Mouse (Mus musculus) liver, embryonic 11.5 days (tissue): Measurements from ENCODE around the gene Lgi4. TPM values are rescaled to one million over a fixed set of nuclear protein-coding genes. Genes with fewer than 3 reads are reported as not detected.

Source experiments
- ATAC-seq: fragments of 200-750 bp; cut with Nextera tagmentation; replicated peaks from 2 replicates; pipeline ENCODE4 v1.8.0; 2017; ENCODE audit warnings: moderate number of reproducible peaks, mild to moderate bottlenecking, moderate TSS enrichment, moderate library complexity; ENCODE audit not compliant: low FRiP score
- DNase-seq: peaks from one replicate; pipeline ENCODE4 v3.0.0-alpha.2; 2017; ENCODE audit warnings: low spot score
- H3K27ac ChIP-seq: fragments of 300-500 bp; sonication (generic); 2 replicates; pipeline ENCODE4 v1.5.1; 2014; ENCODE audit warnings: mild to moderate bottlenecking, low read depth, low read length, control low read depth
- H3K27me3 ChIP-seq: fragments of 300-500 bp; sonication (generic); replicated peaks from 2 replicates; pipeline ENCODE4 v1.6.1; 2014; ENCODE audit warnings: low read length, mixed read lengths; ENCODE audit not compliant: control insufficient read depth, insufficient read depth
- H3K36me3 ChIP-seq: fragments of 300-500 bp; sonication (generic); 2 replicates; pipeline ENCODE4 v1.6.1; 2014; ENCODE audit warnings: mild to moderate bottlenecking, low read length, moderate library complexity, mixed read lengths; ENCODE audit not compliant: control insufficient read depth, insufficient read depth
- H3K4me1 ChIP-seq: fragments of 300-500 bp; sonication (generic); replicated peaks from 2 replicates; pipeline ENCODE4 v1.6.1; 2014; ENCODE audit warnings: low read length, mixed read lengths; ENCODE audit not compliant: control insufficient read depth, insufficient read depth
- H3K4me2 ChIP-seq: fragments of 300-500 bp; sonication (generic); 2 replicates; pipeline ENCODE4 v1.6.1; 2014; ENCODE audit warnings: mild to moderate bottlenecking, control low read depth, moderate library complexity
- H3K4me3 ChIP-seq: fragments of 300-500 bp; sonication (generic); 2 replicates; pipeline ENCODE4 v1.5.1; 2014; ENCODE audit warnings: low read depth, low read length, control low read depth
- H3K9ac ChIP-seq: fragments of 300-500 bp; sonication (generic); 2 replicates; pipeline ENCODE4 v1.6.1; 2014; ENCODE audit warnings: low read depth, low read length, control low read depth
- H3K9me3 ChIP-seq: fragments of 300-500 bp; sonication (generic); 2 replicates; pipeline ENCODE4 v1.6.1; 2016; ENCODE audit warnings: low read length, inconsistent platforms, mixed read lengths; ENCODE audit not compliant: control insufficient read depth
- WGBS: fragments of 180-500 bp; shearing (Covaris S2); extraction: QIAGEN DNeasy Blood & Tissue Kit; methylation state at CpG from one replicate; pipeline ENCODE4 v1.1.7; 2014; 5-methylcytosine and 5-hydroxymethylcytosine counted together
- microRNA-seq: library from miRNA; unstranded; fragments of <30 nt; microRNA quantifications from one replicate; pipeline ENCODE4, GENCODE M21; 2017; ENCODE audit warnings: borderline number of aligned reads
- polyA plus RNA-seq: library from polyadenylated mRNA; unstranded; fragments of >200 nt; fragmentation: Nextera tagmentation; extraction: Ambion mirVana; gene quantifications from 2 replicates; pipeline ENCODE4 v1.2.1, GENCODE M21; 2014

Gene Lgi4
- polyA plus RNA-seq, 1 experiment from 2014 or later, result 0.45 TPM

GRCm38 (mm10) chr7:31119556-31119955 is 60.4 kb downstream of the Lgi4 start:
- H3K9ac ChIP-seq, result no peak overlapping the region
- no peaks in the 10 kb centered on the region for H3K9me3 ChIP-seq
- H3K4me1 ChIP-seq, result peaks cover 15% of the 10 kb centered on the region
- DNase-seq, result no peak
- no peak overlapping the region for H3K27ac ChIP-seq
- H3K27me3 ChIP-seq, result peaks cover 3% of the 10 kb centered on the region
- no peak for ATAC-seq
- H3K4me2 ChIP-seq, result no peak overlapping the region
- WGBS, result 74% methylated on average over 5 of the region's 5 CpGs
- no peaks in the 10 kb centered on the region for H3K36me3 ChIP-seq
- H3K4me3 ChIP-seq, result no peak overlapping the region

Small RNA genes within 50 kb of the gene (microRNA-seq; reads per million reads assigned to microRNA genes)
- gene Mir7050, result not detected

Other genes with a start within 250 kb of the Lgi4 start
- gene Ffar2, start 235.6 kb upstream of the Lgi4 start, polyA plus RNA-seq, result 0.36 and 0.47 TPM in 2 replicates
- gene Ffar3, start 203.2 kb upstream of the Lgi4 start, polyA plus RNA-seq, result not detected in 2 replicates
- not detected in 2 replicates for gene Ffar1, start 197.8 kb upstream of the Lgi4 start, polyA plus RNA-seq
- gene Cd22, start 179.0 kb upstream of the Lgi4 start, polyA plus RNA-seq, result 0.07 TPM in 1 of 2 replicates, not detected in the other
- 0.08 and 0.23 TPM in 2 replicates for gene Mag, start 144.5 kb upstream of the Lgi4 start, polyA plus RNA-seq
- not detected in 2 replicates for gene Hamp2, start 134.7 kb upstream of the Lgi4 start, polyA plus RNA-seq
- gene Hamp, start 115.3 kb upstream of the Lgi4 start, polyA plus RNA-seq, result not detected in 2 replicates
- gene Usf2, start 102.5 kb upstream of the Lgi4 start, polyA plus RNA-seq, result 17.8 and 19.9 TPM in 2 replicates
- gene Lsr, start 85.9 kb upstream of the Lgi4 start, polyA plus RNA-seq, result 39.7 and 43.0 TPM in 2 replicates
- gene Fam187b, start 85.6 kb upstream of the Lgi4 start, polyA plus RNA-seq, result 3.2 and 4.1 TPM in 2 replicates
- 28.1 and 31.1 TPM in 2 replicates for gene Fxyd5, start 16.9 kb upstream of the Lgi4 start, polyA plus RNA-seq
- gene Fxyd7, start 7.9 kb upstream of the Lgi4 start, polyA plus RNA-seq, result 1.9 and 2.6 TPM in 2 replicates
- gene Fxyd1, start 2.1 kb upstream of the Lgi4 start, polyA plus RNA-seq, result 23.5 and 35.8 TPM in 2 replicates
- 1.2 and 1.7 TPM in 2 replicates for gene Fxyd3, start 17.4 kb downstream of the Lgi4 start, polyA plus RNA-seq
- 36.6 and 38.3 TPM in 2 replicates for gene Hpn, start 55.9 kb downstream of the Lgi4 start, polyA plus RNA-seq
- 0.57 and 1.0 TPM in 2 replicates for gene Scn1b, start 67.7 kb downstream of the Lgi4 start, polyA plus RNA-seq
- gene Gramd1a, start 96.6 kb downstream of the Lgi4 start, polyA plus RNA-seq, result 40.9 and 47.6 TPM in 2 replicates
- gene Scgb2b2, start 231.2 kb downstream of the Lgi4 start, polyA plus RNA-seq, result not detected in 2 replicates
- not detected in 2 replicates for gene Scgb1b2, start 232.5 kb downstream of the Lgi4 start, polyA plus RNA-seq